Mouse (Mus musculus) granulocyte monocyte progenitor cell, adult 5-6 weeks (primary cell): Measurements from ENCODE around the gene Ighmbp2. TPM values are rescaled to one million over a fixed set of nuclear protein-coding genes. Genes with fewer than 3 reads are reported as not detected.
"Not testable (repeated sequence)": the region's sequence is repeated elsewhere in the genome, so short reads cannot be mapped to it uniquely, and the experiment has no call there.

Experiments
- ATAC-seq: replicated peaks from 2 replicates; pipeline ENCODE4 v1.8.0; 2016; ENCODE audit warnings: mild to moderate bottlenecking, moderate TSS enrichment, inconsistent platforms; ENCODE audit not compliant: poor library complexity, severe bottlenecking
- total RNA-seq, 2 experiments: library from RNA; stranded (forward) in 1 of 2; stranded (reverse) in 1 of 2; fragments of 200-712, 200-1000 nt in 1 of 2; fragments of >200 nt in 1 of 2; fragmentation: Nextera tagmentation in 1 of 2; gene quantifications; 2 replicates each; pipeline ENCODE4 v1.2.3; 2014 to 2017

The Ighmbp2 gene
- total RNA-seq, 2 experiments from 2014 or later, result 2.9 to 6.8 TPM

- ATAC-seq, result peak; percentile 83
These were observed 9.2 kb upstream of the Ighmbp2 start for GRCm38 (mm10) chr19:3292028-3292427.

- no peak for ATAC-seq
These were observed 6.2 kb upstream of the Ighmbp2 start for GRCm38 (mm10) chr19:3289006-3289405.

GRCm38 (mm10) chr19:3281886-3282285, 931 bp downstream of the Ighmbp2 start:
- ATAC-seq, result no peak; the same call in 1 of the 2 replicates

- ATAC-seq, result no peak
These were observed 7.0 kb downstream of the Ighmbp2 start for GRCm38 (mm10) chr19:3275744-3276365.

GRCm38 (mm10) chr19:3273331-3273730, 9.5 kb downstream of the Ighmbp2 start:
- ATAC-seq, result no peak

- ATAC-seq, result no peak
These were observed 11.5 kb downstream of the Ighmbp2 start for GRCm38 (mm10) chr19:3271366-3271765.

- ATAC-seq, result no peak
These were observed 13.0 kb downstream of the Ighmbp2 start for GRCm38 (mm10) chr19:3269803-3270202.

- no peak for ATAC-seq
These were observed 13.5 kb downstream of the Ighmbp2 start for GRCm38 (mm10) chr19:3269279-3269678.

GRCm38 (mm10) chr19:3268218-3268980, 14.4 kb downstream of the Ighmbp2 start:
- no peak for ATAC-seq

GRCm38 (mm10) chr19:3267340-3267739, 15.5 kb downstream of the Ighmbp2 start:
- ATAC-seq, result no peak

GRCm38 (mm10) chr19:3266676-3267075, 16.1 kb downstream of the Ighmbp2 start:
- ATAC-seq, result no peak

- ATAC-seq, result no peak
These were observed 16.7 kb downstream of the Ighmbp2 start for GRCm38 (mm10) chr19:3266136-3266535.

GRCm38 (mm10) chr19:3265180-3265579, 17.6 kb downstream of the Ighmbp2 start:
- ATAC-seq, result no peak

GRCm38 (mm10) chr19:3264348-3264747, 18.5 kb downstream of the Ighmbp2 start:
- ATAC-seq, result no peak

- ATAC-seq, result no peak
These were observed 20.9 kb downstream of the Ighmbp2 start for GRCm38 (mm10) chr19:3261764-3262525.

- ATAC-seq, result no peak
These were observed 21.5 kb downstream of the Ighmbp2 start for GRCm38 (mm10) chr19:3261336-3261735.

- no peak for ATAC-seq
These were observed 22.2 kb downstream of the Ighmbp2 start for GRCm38 (mm10) chr19:3260591-3260990.

GRCm38 (mm10) chr19:3260016-3260415, 22.8 kb downstream of the Ighmbp2 start:
- no peak for ATAC-seq

GRCm38 (mm10) chr19:3225261-3225660, 57.6 kb downstream of the Ighmbp2 start:
- ATAC-seq, result not testable (repeated sequence)

- not testable (repeated sequence) for ATAC-seq
These were observed 67.9 kb downstream of the Ighmbp2 start for GRCm38 (mm10) chr19:3214937-3215336.
